Mouse (Mus musculus): ENCODE measurements around the gene Poldip3.
"Not testable (repeated sequence)": the region's sequence is repeated elsewhere in the genome, so short reads cannot be mapped to it uniquely, and the experiment has no call there.

Gene Poldip3

GRCm38 (mm10) chr15:83145541-83145940, 3.6 kb downstream of the Poldip3 start:
- in situ Hi-C loops (cut with MboI; ENCODE audit: low pct_unique_long_range_greater_than_20kb in 1 of 2, low sequenced_read_pairs in 2 of 2, unreplicated experiment in 1 of 2) = no loop called here

DNA sequence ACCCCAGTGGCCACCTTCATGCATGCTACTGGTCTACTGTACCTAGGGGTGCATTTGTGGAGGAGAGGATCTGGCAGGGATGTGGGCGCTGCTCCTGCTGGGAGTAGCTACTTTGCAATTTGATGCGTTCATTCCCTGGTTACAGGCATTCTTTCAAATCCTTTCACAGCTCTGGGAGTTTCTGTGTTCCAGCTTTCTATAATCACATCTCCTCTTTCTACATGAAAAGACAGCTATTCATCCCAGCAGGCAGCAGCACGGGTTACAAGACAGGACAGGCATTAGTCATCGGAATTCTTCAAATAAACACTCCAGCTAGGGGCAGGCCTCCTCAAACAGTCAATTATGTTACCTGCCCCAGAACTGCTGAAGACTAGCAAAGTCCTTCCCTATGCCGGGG, 6.3 kb downstream of the Poldip3 start:
- in situ Hi-C loops (cut with MboI; ENCODE audit: low pct_unique_long_range_greater_than_20kb in 1 of 2, low sequenced_read_pairs in 2 of 2, unreplicated experiment in 1 of 2) = no loop called here

DNA sequence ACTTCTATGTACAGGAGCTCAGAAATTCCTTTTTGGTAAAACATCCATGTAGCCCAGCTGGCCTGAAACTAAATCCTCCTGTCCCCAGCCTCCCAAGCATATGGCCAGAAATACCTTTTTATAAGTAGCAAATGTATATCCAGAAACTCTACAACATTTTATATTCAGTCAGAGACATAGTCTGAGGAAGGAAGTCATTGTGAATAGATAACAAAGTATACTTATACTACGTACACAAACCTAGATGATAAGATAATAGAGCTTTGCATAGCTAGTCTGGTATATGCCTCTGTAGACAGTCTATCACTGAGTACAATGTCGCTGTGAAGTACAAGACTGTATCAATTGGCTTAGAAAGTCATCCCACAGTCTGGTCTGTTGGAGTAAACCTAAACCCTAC, 13.5 kb downstream of the Poldip3 start:
- in situ Hi-C loops (cut with MboI; ENCODE audit: low pct_unique_long_range_greater_than_20kb in 1 of 2, low sequenced_read_pairs in 2 of 2, unreplicated experiment in 1 of 2) = no loop called here

- in situ Hi-C loops (cut with MboI; ENCODE audit: low pct_unique_long_range_greater_than_20kb in 1 of 2, low sequenced_read_pairs in 2 of 2, unreplicated experiment in 1 of 2) = no loop called here
Observed at GRCm38 (mm10) chr15:83134671-83135070, 14.5 kb downstream of the Poldip3 start.

DNA sequence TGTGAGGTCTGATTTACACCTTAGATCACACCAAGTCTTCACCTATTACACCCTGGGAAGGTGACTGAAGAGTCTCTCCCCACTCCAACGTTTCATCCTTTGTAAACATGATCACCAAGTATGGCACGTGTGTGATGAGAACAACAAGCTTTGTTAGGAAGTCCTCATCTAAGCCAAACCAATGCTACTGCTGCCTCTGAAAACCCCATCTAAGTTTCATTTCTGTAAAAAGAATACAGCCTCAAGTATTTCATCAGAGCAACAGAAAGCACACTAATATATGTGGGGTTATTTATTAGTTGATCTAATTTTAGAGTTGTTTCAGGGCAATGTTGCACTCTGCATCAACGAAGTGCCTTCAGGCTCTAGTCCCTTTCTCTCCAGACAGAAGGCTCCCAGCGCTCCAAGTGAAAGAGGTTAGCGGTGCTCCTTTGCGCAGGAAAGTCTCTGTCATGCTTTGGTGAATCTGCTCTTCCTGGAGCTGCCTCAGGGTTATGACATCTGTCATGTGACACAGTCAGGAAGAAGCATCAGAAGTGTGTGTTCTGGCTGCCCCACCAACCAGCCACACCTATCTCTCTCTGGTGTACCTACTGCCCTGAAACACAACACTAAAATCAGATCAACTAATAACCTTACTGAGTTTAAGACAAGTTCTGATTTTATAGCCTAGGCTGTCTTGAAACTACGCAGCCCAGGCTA, 19.5 kb downstream of the Poldip3 start:
- in situ Hi-C loops (cut with MboI; ENCODE audit: low pct_unique_long_range_greater_than_20kb in 1 of 2, low sequenced_read_pairs in 2 of 2, unreplicated experiment in 1 of 2) = no loop called here

DNA sequence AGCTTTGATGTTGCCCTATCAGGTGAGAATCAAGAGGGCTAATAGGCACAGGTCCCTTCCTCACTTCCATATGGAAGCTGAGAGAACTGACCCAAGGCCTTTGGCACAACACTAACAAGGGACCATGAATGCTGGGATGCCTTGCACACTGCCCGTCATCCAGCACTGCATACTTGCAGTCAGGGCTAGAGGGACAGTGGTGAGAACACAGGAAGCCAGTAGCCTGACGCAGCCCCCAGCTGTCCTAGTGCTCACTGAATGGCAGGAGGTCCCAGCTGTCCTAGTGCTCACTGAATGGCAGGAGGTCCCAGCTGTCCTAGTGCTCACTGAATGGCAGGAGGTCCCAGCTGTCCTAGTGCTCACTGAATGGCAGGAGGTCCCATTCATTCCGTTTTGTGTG, 22.1 kb downstream of the Poldip3 start:
- in situ Hi-C loops (cut with MboI; ENCODE audit: low pct_unique_long_range_greater_than_20kb in 1 of 2, low sequenced_read_pairs in 2 of 2, unreplicated experiment in 1 of 2) = not testable (repeated sequence)

DNA sequence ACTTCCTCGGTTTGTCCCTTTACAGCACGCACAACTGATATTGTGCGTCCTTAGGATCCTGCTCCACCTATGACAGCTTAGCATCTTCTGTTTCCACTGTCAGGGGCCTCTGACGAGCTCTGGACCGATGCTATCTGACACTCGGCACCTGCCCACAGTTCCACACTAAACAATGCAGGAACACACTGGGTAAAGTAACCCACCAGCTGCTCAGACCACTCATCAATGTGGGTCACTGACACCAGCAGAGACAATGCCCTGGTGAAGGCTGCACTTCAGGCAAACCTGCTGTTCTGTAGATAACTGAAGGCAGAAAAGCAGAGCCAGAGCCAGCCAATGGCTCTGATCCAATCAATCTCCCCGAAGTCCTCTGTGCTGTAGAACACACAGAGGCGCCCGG, 22.6 kb downstream of the Poldip3 start:
- in situ Hi-C loops (cut with MboI; ENCODE audit: low pct_unique_long_range_greater_than_20kb in 1 of 2, low sequenced_read_pairs in 2 of 2, unreplicated experiment in 1 of 2) = no loop called here

GRCm38 (mm10) chr15:83124625-83125024, 24.6 kb downstream of the Poldip3 start:
- in situ Hi-C loops (cut with MboI; ENCODE audit: low pct_unique_long_range_greater_than_20kb in 1 of 2, low sequenced_read_pairs in 2 of 2, unreplicated experiment in 1 of 2) = no loop called here

DNA sequence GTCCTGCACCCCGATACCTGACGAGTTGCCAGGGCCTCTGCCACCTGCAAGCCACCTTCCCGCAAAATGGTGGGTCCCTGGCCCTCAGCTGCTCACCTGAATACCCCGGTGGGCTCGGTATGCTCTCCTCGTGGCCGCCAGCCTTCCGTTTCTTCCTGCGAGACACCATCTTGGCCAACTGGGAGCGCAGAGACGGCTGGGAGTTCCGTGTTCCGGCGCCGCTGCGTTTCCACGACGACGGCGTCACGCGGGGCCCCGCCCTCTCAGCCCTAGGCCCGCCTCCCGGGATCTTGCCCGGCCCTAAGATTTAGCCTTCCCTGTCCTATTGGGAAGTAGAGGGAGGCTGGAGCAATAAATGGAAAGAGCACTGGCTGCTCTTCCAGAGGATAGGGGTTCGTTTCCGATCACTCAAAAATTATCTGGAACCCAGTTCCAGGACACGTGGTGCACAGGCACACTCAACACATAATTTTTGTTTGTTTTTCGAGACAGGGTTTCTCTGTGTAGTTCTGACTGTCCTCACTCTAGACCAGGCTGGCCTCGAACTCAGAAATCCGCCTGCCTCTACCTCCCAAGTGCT, 26.5 kb downstream of the Poldip3 start, which contains the start of gene Rrp7a:
Rrp7a (minus strand) TSS at position 236 of the 580 bp plus-strand sequence.
- in situ Hi-C loops (cut with MboI; ENCODE audit: low pct_unique_long_range_greater_than_20kb in 1 of 2, low sequenced_read_pairs in 2 of 2, unreplicated experiment in 1 of 2) = no loop called here

DNA sequence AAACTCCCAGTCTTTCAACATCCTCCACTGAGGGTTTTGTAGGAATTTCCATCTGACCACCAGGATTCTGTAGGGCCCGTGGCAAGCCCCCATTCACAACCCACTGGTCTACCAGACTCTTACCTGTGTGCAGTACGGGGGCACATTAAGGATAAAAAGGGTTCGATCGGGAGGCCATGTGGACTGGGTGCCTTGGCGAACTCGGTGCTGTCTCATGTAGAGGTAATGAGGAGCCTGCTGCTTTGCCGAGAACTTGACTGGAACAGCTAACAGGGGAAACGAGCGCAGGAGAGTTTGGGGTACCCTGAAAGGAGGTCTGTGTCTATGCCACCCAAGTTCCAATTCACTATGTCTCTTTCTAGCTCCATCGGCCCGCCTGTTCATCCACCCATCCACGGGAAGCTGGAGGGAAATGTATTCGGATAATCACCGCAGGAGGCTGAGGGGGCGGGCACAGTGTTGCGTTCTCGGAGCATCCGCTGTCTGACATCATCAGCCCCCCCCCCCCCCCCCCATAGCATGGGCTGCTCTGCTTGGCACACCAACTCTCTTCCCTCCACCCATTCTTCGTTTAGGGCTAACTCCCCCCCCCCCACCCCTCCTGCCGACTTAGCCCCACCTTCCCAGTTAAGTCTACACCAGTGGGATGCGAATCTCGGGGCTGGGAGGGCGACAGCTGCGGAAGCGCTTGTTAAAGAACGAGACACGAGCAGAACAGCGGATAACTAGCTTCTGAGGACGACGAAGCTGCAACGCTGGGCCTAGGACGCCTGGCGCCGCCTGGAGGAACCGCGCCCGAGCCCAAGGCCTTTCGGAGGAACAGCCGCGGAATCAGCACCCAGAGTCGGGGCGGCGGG, 27.2 kb downstream of the Poldip3 start:
- in situ Hi-C loops (cut with MboI; ENCODE audit: low pct_unique_long_range_greater_than_20kb in 1 of 2, low sequenced_read_pairs in 2 of 2, unreplicated experiment in 1 of 2) = no loop called here

GRCm38 (mm10) chr15:83118360-83118759, 30.8 kb downstream of the Poldip3 start:
- in situ Hi-C loops (cut with MboI; ENCODE audit: low pct_unique_long_range_greater_than_20kb in 1 of 2, low sequenced_read_pairs in 2 of 2, unreplicated experiment in 1 of 2) = no loop called here

DNA sequence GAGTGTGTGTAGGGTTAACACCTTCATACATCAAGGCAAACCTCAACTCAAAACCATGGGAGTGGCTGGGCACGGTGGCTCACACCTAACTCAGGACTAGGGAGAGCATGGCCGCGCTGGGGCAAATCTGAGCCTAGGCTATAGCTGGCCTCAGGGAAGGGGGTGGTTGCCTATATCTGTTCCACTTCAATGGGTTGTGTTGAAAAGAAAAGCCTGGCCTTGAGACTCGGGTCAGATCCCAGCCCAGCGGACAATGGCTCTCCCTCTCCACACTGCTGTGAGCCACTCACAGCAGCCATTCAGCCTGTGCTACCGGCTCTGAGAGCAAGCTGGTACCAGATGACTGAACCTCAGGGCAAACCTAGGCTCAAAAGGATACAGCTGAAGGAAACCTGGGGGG, 34.1 kb downstream of the Poldip3 start:
- in situ Hi-C loops (cut with MboI; ENCODE audit: low pct_unique_long_range_greater_than_20kb in 1 of 2, low sequenced_read_pairs in 2 of 2, unreplicated experiment in 1 of 2) = no loop called here

GRCm38 (mm10) chr15:83114106-83114505, 35.1 kb downstream of the Poldip3 start:
- in situ Hi-C loops (cut with MboI; ENCODE audit: low pct_unique_long_range_greater_than_20kb in 1 of 2, low sequenced_read_pairs in 2 of 2, unreplicated experiment in 1 of 2) = no loop called here

GRCm38 (mm10) chr15:83112898-83113297, 36.3 kb downstream of the Poldip3 start:
- in situ Hi-C loops (cut with MboI; ENCODE audit: low pct_unique_long_range_greater_than_20kb in 1 of 2, low sequenced_read_pairs in 2 of 2, unreplicated experiment in 1 of 2) = no loop called here

DNA sequence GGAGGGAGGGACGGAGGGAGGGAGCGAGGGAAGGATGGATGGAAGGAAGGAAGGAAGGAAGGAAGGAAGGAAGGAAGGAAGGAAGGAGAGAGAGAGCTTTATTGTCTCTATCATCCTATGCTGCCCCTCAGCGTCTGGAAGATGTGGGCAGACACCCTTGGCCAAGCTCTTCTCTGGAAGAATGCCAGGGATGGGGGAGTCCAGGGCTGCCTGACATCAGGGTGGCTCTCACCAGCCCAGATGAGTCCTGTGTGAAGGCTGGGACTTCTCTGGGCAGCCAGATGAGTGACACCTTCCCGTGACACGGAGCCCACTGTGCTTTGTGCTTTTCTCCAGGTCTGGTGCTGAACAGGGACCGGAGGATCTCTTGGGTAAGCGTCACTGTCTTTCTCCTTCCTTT, 37.3 kb downstream of the Poldip3 start:
- in situ Hi-C loops (cut with MboI; ENCODE audit: low pct_unique_long_range_greater_than_20kb in 1 of 2, low sequenced_read_pairs in 2 of 2, unreplicated experiment in 1 of 2) = no loop called here

- in situ Hi-C loops (cut with MboI; ENCODE audit: low pct_unique_long_range_greater_than_20kb in 1 of 2, low sequenced_read_pairs in 2 of 2, unreplicated experiment in 1 of 2) = no loop called here
Observed at GRCm38 (mm10) chr15:83111290-83111689, 37.9 kb downstream of the Poldip3 start.

- in situ Hi-C loops (cut with MboI; ENCODE audit: low pct_unique_long_range_greater_than_20kb in 1 of 2, low sequenced_read_pairs in 2 of 2, unreplicated experiment in 1 of 2) = no loop called here
Observed at GRCm38 (mm10) chr15:83107814-83108213, 41.4 kb downstream of the Poldip3 start.

DNA sequence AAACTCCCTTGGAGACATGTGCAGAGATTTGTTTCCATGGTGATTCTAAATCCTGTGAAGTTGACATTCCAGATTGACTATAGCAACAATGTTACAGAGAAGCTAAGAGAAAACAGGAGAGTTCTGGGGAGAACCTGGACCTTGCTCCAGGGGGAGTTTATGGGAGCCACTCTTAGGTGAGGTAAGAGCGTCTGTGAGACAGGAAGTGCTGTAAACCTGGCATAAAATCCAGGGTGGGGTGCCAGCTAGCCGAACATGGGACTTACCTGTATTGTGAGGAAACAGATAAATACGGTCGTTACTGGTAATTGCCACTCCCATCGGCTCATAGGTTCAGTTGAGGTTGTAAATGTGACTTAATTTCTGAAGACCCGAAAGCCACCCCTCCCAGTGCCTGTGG, 42.8 kb downstream of the Poldip3 start:
- in situ Hi-C loops (cut with MboI; ENCODE audit: low pct_unique_long_range_greater_than_20kb in 1 of 2, low sequenced_read_pairs in 2 of 2, unreplicated experiment in 1 of 2) = no loop called here

DNA sequence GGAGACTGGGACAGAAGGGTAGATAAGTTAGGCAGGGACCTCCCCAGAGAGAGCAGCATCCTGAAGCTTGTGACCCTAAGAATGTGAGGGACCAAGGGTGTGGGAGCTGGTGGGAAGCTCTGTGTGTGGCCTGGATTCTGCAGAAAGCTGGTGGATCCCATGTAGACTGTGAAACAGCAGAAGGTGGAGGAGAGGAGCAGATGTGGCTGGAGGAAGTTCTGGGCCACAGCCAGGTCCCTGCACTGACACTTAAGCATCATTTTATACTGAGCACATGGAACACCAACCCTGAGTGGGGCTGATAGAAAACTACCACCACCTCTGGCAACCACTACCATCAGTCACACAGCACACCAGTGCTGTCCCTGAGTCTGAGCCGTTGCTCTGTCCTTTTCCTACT, 46.1 kb downstream of the Poldip3 start:
- in situ Hi-C loops (cut with MboI; ENCODE audit: low pct_unique_long_range_greater_than_20kb in 1 of 2, low sequenced_read_pairs in 2 of 2, unreplicated experiment in 1 of 2) = no loop called here

GRCm38 (mm10) chr15:83100332-83100662, 48.9 kb downstream of the Poldip3 start:
- in situ Hi-C loops (cut with MboI; ENCODE audit: low pct_unique_long_range_greater_than_20kb in 1 of 2, low sequenced_read_pairs in 2 of 2, unreplicated experiment in 1 of 2) = no loop called here
